Mouse (Mus musculus) midbrain, postnatal 0 days (tissue): ENCODE data around the gene Ankrd7. TPM values are rescaled to one million over a fixed set of nuclear protein-coding genes. Genes with fewer than 3 reads are reported as not detected.
A peak's percentile ranks its signal among the peaks of the same experiment; 100 is the strongest.
"Not testable (repeated sequence)": the region's sequence is repeated elsewhere in the genome, so short reads cannot be mapped to it uniquely, and the experiment has no call there.

ENCODE experiments used
- ATAC-seq: fragments of 200-750 bp; cut with Nextera tagmentation; 2 replicates; pipeline ENCODE4 v1.8.0; 2017; ENCODE audit warnings: moderate number of reproducible peaks, mild to moderate bottlenecking, moderate TSS enrichment, moderate library complexity; ENCODE audit not compliant: low FRiP score
- DNase-seq: peaks from one replicate; pipeline ENCODE4 v3.0.0-alpha.2; 2015; ENCODE audit warnings: low spot score
- H3K27ac ChIP-seq: fragments of 300-500 bp; sonication (generic); 2 replicates; pipeline ENCODE4 v1.5.1; 2014; ENCODE audit warnings: low read depth, mild to moderate bottlenecking, low read length, mixed read lengths
- H3K27me3 ChIP-seq: fragments of 300-500 bp; sonication (generic); 2 replicates; pipeline ENCODE4 v1.6.1; 2014; ENCODE audit warnings: low read length, control low read depth, mixed read lengths; ENCODE audit not compliant: insufficient read depth
- H3K36me3 ChIP-seq: fragments of 300-500 bp; sonication (generic); 2 replicates; pipeline ENCODE4 v1.6.1; 2014; ENCODE audit warnings: low read length, control low read depth, mixed read lengths; ENCODE audit not compliant: insufficient read depth
- H3K4me1 ChIP-seq: fragments of 300-500 bp; sonication (generic); 2 replicates; pipeline ENCODE4 v1.6.1; 2014; ENCODE audit warnings: mild to moderate bottlenecking, control low read depth, antibody characterized with exemption, low read length, mixed read lengths; ENCODE audit not compliant: insufficient read depth
- H3K4me2 ChIP-seq: fragments of 300-500 bp; sonication (generic); 2 replicates; pipeline ENCODE4 v1.6.1; 2014; ENCODE audit warnings: low read depth, mild to moderate bottlenecking, low read length, mixed read lengths; ENCODE audit not compliant: poor library complexity, severe bottlenecking
- H3K4me3 ChIP-seq: fragments of 300-500 bp; sonication (generic); 2 replicates; pipeline ENCODE4 v1.5.1; 2014; ENCODE audit warnings: low read depth, mild to moderate bottlenecking, low read length, moderate library complexity
- H3K9ac ChIP-seq: fragments of 300-500 bp; sonication (generic); replicated peaks from 2 replicates; pipeline ENCODE4 v1.6.1; 2014; ENCODE audit warnings: mild to moderate bottlenecking, low read length, moderate library complexity, mixed read lengths; ENCODE audit not compliant: poor library complexity, severe bottlenecking
- H3K9me3 ChIP-seq: fragments of 300-500 bp; sonication (generic); 2 replicates; pipeline ENCODE4 v1.6.1; 2016; ENCODE audit warnings: low read length, control low read depth
- CTCF ChIP-seq: IDR thresholded peaks from 2 replicates; pipeline ENCODE4 v1.5.1; 2016; ENCODE audit warnings: antibody characterized with exemption, mild to moderate bottlenecking
- WGBS: fragments of 180-500 bp; shearing (Covaris S2); extraction: QIAGEN DNeasy Blood & Tissue Kit; methylation state at CpG from one replicate; pipeline ENCODE4 v1.1.7; 2014; 5-methylcytosine and 5-hydroxymethylcytosine counted together
- polyA plus RNA-seq: library from polyadenylated mRNA; unstranded; fragments of >200 nt; fragmentation: Nextera tagmentation; extraction: Ambion mirVana; gene quantifications from 2 replicates; pipeline ENCODE4 v1.2.1, GENCODE M21; 2015
- total RNA-seq: library from RNA; depleted of rRNA; stranded (reverse); fragments of >200 nt; gene quantifications from 2 replicates; pipeline ENCODE4 v1.2.3, GENCODE M21; 2014; rRNA removed

The Ankrd7 gene
- total RNA-seq (not detected in 2 replicates), polyA plus RNA-seq (0.14 TPM in 1 of 2 replicates, not detected in the other)

GRCm38 (mm10) chr6:18866018-18866417, at the start of gene Ankrd7:
Gene Ankrd7 (plus strand): TSS chr6:18866318.
- H3K4me2 ChIP-seq, result no peak within 1 kb of the TSS
- no peak within 1 kb of the TSS for H3K4me3 ChIP-seq
- H3K27me3 ChIP-seq, result no peaks in the 10 kb centered on the region
- H3K9ac ChIP-seq, result no peak within 1 kb of the TSS
- WGBS, result 94% methylated on average over 8 of the region's 8 CpGs
- no peak within 1 kb of the TSS for H3K27ac ChIP-seq
- TF ChIP-seq CTCF, result no peak
- no peaks in the 10 kb centered on the region for H3K4me1 ChIP-seq
- no peak for ATAC-seq
- no peaks in the 10 kb centered on the region for H3K36me3 ChIP-seq
- no peaks in the 10 kb centered on the region for H3K9me3 ChIP-seq
- no peak for DNase-seq

GRCm38 (mm10) chr6:18819343-18819742, 46.8 kb upstream of the Ankrd7 start:
- Histone ChIP-seq H3K9me3 (no peaks in the 10 kb centered on the region), H3K36me3 (no peaks in the 10 kb centered on the region), H3K27me3 (no peaks in the 10 kb centered on the region), H3K9ac (no peak overlapping the region), H3K4me1 (no peaks in the 10 kb centered on the region), H3K27ac (no peak overlapping the region), H3K4me2 (no peak overlapping the region), H3K4me3 (no peak overlapping the region)
- DNase-seq (peak; percentile 77), ATAC-seq (no peak)
- TF ChIP-seq CTCF, result peak; percentile 86
- WGBS, result 13% methylated on average over 4 of the region's 4 CpGs

- no peak overlapping the region for H3K27ac ChIP-seq
- TF ChIP-seq CTCF, result no peak
- H3K4me1 ChIP-seq, result no peaks in the 10 kb centered on the region
- no peak overlapping the region for H3K4me2 ChIP-seq
- DNase-seq (no peak), ATAC-seq (no peak)
- 77% methylated on average over 4 of the region's 4 CpGs for WGBS
- H3K4me3 ChIP-seq, result no peak overlapping the region
- H3K36me3 ChIP-seq, result no peaks in the 10 kb centered on the region
- no peaks in the 10 kb centered on the region for H3K27me3 ChIP-seq
- H3K9ac ChIP-seq, result no peak overlapping the region
- no peaks in the 10 kb centered on the region for H3K9me3 ChIP-seq
Observed at GRCm38 (mm10) chr6:18820246-18820645, 45.9 kb upstream of the Ankrd7 start.

GRCm38 (mm10) chr6:18822812-18823211, 43.3 kb upstream of the Ankrd7 start:
- no peak overlapping the region for H3K27ac ChIP-seq
- 63% methylated on average over 1 of the region's 1 CpGs for WGBS
- H3K4me1 ChIP-seq, result no peaks in the 10 kb centered on the region
- no peak for TF ChIP-seq CTCF
- H3K36me3 ChIP-seq, result no peaks in the 10 kb centered on the region
- H3K9ac ChIP-seq, result no peak overlapping the region
- H3K27me3 ChIP-seq, result no peaks in the 10 kb centered on the region
- no peaks in the 10 kb centered on the region for H3K9me3 ChIP-seq
- H3K4me2 ChIP-seq, result no peak overlapping the region
- H3K4me3 ChIP-seq, result no peak overlapping the region
- ATAC-seq, result no peak
- DNase-seq, result no peak

- WGBS, result 73% methylated on average over 1 of the region's 1 CpGs
- Histone ChIP-seq H3K9ac (no peak overlapping the region), H3K4me2 (no peak overlapping the region), H3K9me3 (no peaks in the 10 kb centered on the region), H3K27me3 (no peaks in the 10 kb centered on the region), H3K27ac (no peak overlapping the region), H3K4me1 (no peaks in the 10 kb centered on the region), H3K36me3 (no peaks in the 10 kb centered on the region), H3K4me3 (no peak overlapping the region)
- DNase-seq (no peak), ATAC-seq (no peak)
- TF ChIP-seq CTCF, result no peak
Observed at GRCm38 (mm10) chr6:18832958-18833357, 33.2 kb upstream of the Ankrd7 start.

- not testable (repeated sequence) for DNase-seq, H3K27me3 ChIP-seq, H3K4me1 ChIP-seq, H3K27ac ChIP-seq, H3K4me2 ChIP-seq, H3K36me3 ChIP-seq, ATAC-seq, H3K9me3 ChIP-seq, H3K9ac ChIP-seq, H3K4me3 ChIP-seq
- no CpG with 5 or more reads among the region's 11 CpGs for WGBS
Observed at GRCm38 (mm10) chr6:18844529-18844928, 21.6 kb upstream of the Ankrd7 start.

- 51% methylated on average over 5 of the region's 7 CpGs for WGBS
- DNase-seq, ATAC-seq, H3K4me1 ChIP-seq, H3K4me2 ChIP-seq, H3K9ac ChIP-seq, H3K4me3 ChIP-seq, H3K27ac ChIP-seq, H3K9me3 ChIP-seq, H3K27me3 ChIP-seq, H3K36me3 ChIP-seq: not testable (repeated sequence)
Observed at GRCm38 (mm10) chr6:18845571-18845970, 20.5 kb upstream of the Ankrd7 start.
